Mouse (Mus musculus) lung, embryonic 14.5 days (tissue): ENCODE data around the gene Clstn2. TPM values are rescaled to one million over a fixed set of nuclear protein-coding genes. Genes with fewer than 3 reads are reported as not detected.

Experiments used
- ATAC-seq: fragments of 200-750 bp; cut with Nextera tagmentation; 2 replicates; pipeline ENCODE4 v1.8.0; 2017; ENCODE audit warnings: mild to moderate bottlenecking, moderate TSS enrichment, moderate library complexity; ENCODE audit not compliant: insufficient read depth
- DNase-seq: peaks from one replicate; pipeline ENCODE4 v3.0.0-alpha.2; 2015
- H3K27ac ChIP-seq: fragments of 300-500 bp; sonication (generic); 2 replicates; pipeline ENCODE4 v1.5.1; 2014; ENCODE audit warnings: low read depth, mild to moderate bottlenecking, moderate library complexity
- H3K27me3 ChIP-seq: fragments of 300-500 bp; sonication (generic); 2 replicates; pipeline ENCODE4 v1.6.1; 2014; ENCODE audit warnings: low read length, control low read depth; ENCODE audit not compliant: insufficient read depth
- H3K36me3 ChIP-seq: fragments of 300-500 bp; sonication (generic); 2 replicates; pipeline ENCODE4 v1.6.1; 2014; ENCODE audit warnings: control low read depth; ENCODE audit not compliant: insufficient read depth
- H3K4me1 ChIP-seq: fragments of 300-500 bp; sonication (generic); 2 replicates; pipeline ENCODE4 v1.6.1; 2014; ENCODE audit warnings: antibody characterized with exemption, control low read depth; ENCODE audit not compliant: insufficient read depth
- H3K4me2 ChIP-seq: fragments of 300-500 bp; sonication (generic); 2 replicates; pipeline ENCODE4 v1.6.1; 2014; ENCODE audit warnings: mild to moderate bottlenecking
- H3K4me3 ChIP-seq: fragments of 300-500 bp; sonication (generic); 2 replicates; pipeline ENCODE4 v1.5.1; 2014; ENCODE audit warnings: low read depth, low read length
- H3K9ac ChIP-seq: fragments of 300-500 bp; sonication (generic); 2 replicates; pipeline ENCODE4 v1.6.1; 2014
- H3K9me3 ChIP-seq: fragments of 300-500 bp; sonication (generic); 2 replicates; pipeline ENCODE4 v1.6.1; 2016; ENCODE audit warnings: low read depth, low read length, control low read depth
- CTCF ChIP-seq: IDR thresholded peaks from 2 replicates; pipeline ENCODE4 v1.5.1; 2016; ENCODE audit warnings: antibody characterized with exemption, low read depth
- WGBS: fragments of 180-500 bp; shearing (Covaris S2); extraction: QIAGEN DNeasy Blood & Tissue Kit; methylation state at CpG from one replicate; pipeline ENCODE4 v1.1.7; 2014; 5-methylcytosine and 5-hydroxymethylcytosine counted together
- polyA plus RNA-seq: library from polyadenylated mRNA; unstranded; fragments of >200 nt; fragmentation: Nextera tagmentation; extraction: Ambion mirVana; gene quantifications from 2 replicates; pipeline ENCODE4 v1.2.1, GENCODE M21; 2014

Gene Clstn2
- polyA plus RNA-seq, 1 experiment from 2014 or later, result 2.0 TPM

- H3K36me3 ChIP-seq, result no peaks in the 10 kb centered on the region
- no peak overlapping the region for H3K4me3 ChIP-seq
- H3K4me1 ChIP-seq, result no peaks in the 10 kb centered on the region
- no peak for DNase-seq
- no peak overlapping the region for H3K9ac ChIP-seq
- no peaks in the 10 kb centered on the region for H3K9me3 ChIP-seq
- TF ChIP-seq CTCF, result no peak
- no peaks in the 10 kb centered on the region for H3K27me3 ChIP-seq
- H3K27ac ChIP-seq, result no peak overlapping the region
- no peak for ATAC-seq
- no peak overlapping the region for H3K4me2 ChIP-seq
- WGBS, result 64% methylated on average over 7 of the region's 7 CpGs
Measured at GRCm38 (mm10) chr9:97642396-97642795, 390.6 kb downstream of the Clstn2 start.

GRCm38 (mm10) chr9:97639967-97640549 is 392.9 kb downstream of the Clstn2 start:
- 88% methylated on average over 6 of the region's 6 CpGs for WGBS
- ATAC-seq (no peak), DNase-seq (no peak)
- no peak for TF ChIP-seq CTCF
- Histone ChIP-seq H3K36me3 (no peaks in the 10 kb centered on the region), H3K27ac (no peak overlapping the region), H3K9ac (no peak overlapping the region), H3K9me3 (no peaks in the 10 kb centered on the region), H3K4me2 (no peak overlapping the region), H3K4me3 (no peak overlapping the region), H3K27me3 (no peaks in the 10 kb centered on the region), H3K4me1 (no peaks in the 10 kb centered on the region)

- DNase-seq, result no peak
- H3K4me2 ChIP-seq, result no peak overlapping the region
- ATAC-seq, result no peak
- no peak overlapping the region for H3K4me3 ChIP-seq
- no peaks in the 10 kb centered on the region for H3K9me3 ChIP-seq
- no peak for TF ChIP-seq CTCF
- no peak overlapping the region for H3K27ac ChIP-seq
- WGBS, result 89% methylated on average over 9 of the region's 9 CpGs
- H3K9ac ChIP-seq, result no peak overlapping the region
- H3K27me3 ChIP-seq, result no peaks in the 10 kb centered on the region
- H3K4me1 ChIP-seq, result no peaks in the 10 kb centered on the region
- no peaks in the 10 kb centered on the region for H3K36me3 ChIP-seq
Measured at GRCm38 (mm10) chr9:97638683-97639354, 394.2 kb downstream of the Clstn2 start.

- H3K9me3 ChIP-seq, result no peaks in the 10 kb centered on the region
- H3K4me2 ChIP-seq, result no peak overlapping the region
- H3K4me1 ChIP-seq, result no peaks in the 10 kb centered on the region
- no peak for ATAC-seq
- 58% methylated on average over 4 of the region's 4 CpGs for WGBS
- no peak overlapping the region for H3K4me3 ChIP-seq
- no peaks in the 10 kb centered on the region for H3K27me3 ChIP-seq
- H3K27ac ChIP-seq, result no peak overlapping the region
- no peak for DNase-seq
- TF ChIP-seq CTCF, result no peak
- no peaks in the 10 kb centered on the region for H3K36me3 ChIP-seq
- no peak overlapping the region for H3K9ac ChIP-seq
Measured at GRCm38 (mm10) chr9:97635351-97635750, 397.6 kb downstream of the Clstn2 start.

GRCm38 (mm10) chr9:97634831-97635230 is 398.1 kb downstream of the Clstn2 start:
- no peaks in the 10 kb centered on the region for H3K36me3 ChIP-seq
- H3K9ac ChIP-seq, result no peak overlapping the region
- no peak for TF ChIP-seq CTCF
- no peaks in the 10 kb centered on the region for H3K4me1 ChIP-seq
- H3K27me3 ChIP-seq, result no peaks in the 10 kb centered on the region
- no peak overlapping the region for H3K4me2 ChIP-seq
- H3K27ac ChIP-seq, result no peak overlapping the region
- DNase-seq (no peak), ATAC-seq (no peak)
- WGBS, result 44% methylated on average over 3 of the region's 3 CpGs
- H3K4me3 ChIP-seq, result no peak overlapping the region
- no peaks in the 10 kb centered on the region for H3K9me3 ChIP-seq

- Histone ChIP-seq H3K4me1 (no peaks in the 10 kb centered on the region), H3K4me2 (no peak overlapping the region), H3K9me3 (no peaks in the 10 kb centered on the region), H3K27ac (no peak overlapping the region; the same call in 1 of the 2 replicates), H3K4me3 (no peak overlapping the region), H3K9ac (no peak overlapping the region), H3K27me3 (no peaks in the 10 kb centered on the region), H3K36me3 (no peaks in the 10 kb centered on the region)
- no peak for TF ChIP-seq CTCF
- peak; percentile 43; the same call in 1 of the 2 replicates for ATAC-seq
- WGBS, result 19% methylated on average over 3 of the region's 3 CpGs
- DNase-seq, result peak; percentile 55
Measured at GRCm38 (mm10) chr9:97629180-97629579, 403.8 kb downstream of the Clstn2 start.

- Histone ChIP-seq H3K4me2 (no peak overlapping the region), H3K4me1 (no peaks in the 10 kb centered on the region), H3K9me3 (no peaks in the 10 kb centered on the region), H3K27me3 (no peaks in the 10 kb centered on the region), H3K9ac (no peak overlapping the region), H3K4me3 (no peak overlapping the region), H3K36me3 (no peaks in the 10 kb centered on the region), H3K27ac (peak overlapping the region; percentile 20; the same call in 1 of the 2 replicates)
- ATAC-seq (peak; percentile 84), DNase-seq (peak; percentile 81)
- no peak for TF ChIP-seq CTCF
- WGBS, result 49% methylated on average over 6 of the region's 6 CpGs
Measured at GRCm38 (mm10) chr9:97628361-97628908, 404.5 kb downstream of the Clstn2 start.
